Mouse (Mus musculus) myocyte (in vitro differentiated cells): ENCODE results near the gene Tubb5.

Source experiments
- CEBPB ChIP-seq: IDR thresholded peaks from 2 replicates; pipeline ENCODE4 v1.6.1; 2011; ENCODE audit warnings: mild to moderate bottlenecking, moderate library complexity; ENCODE audit not compliant: poor library complexity, insufficient read depth, severe bottlenecking
- E2F4 ChIP-seq: IDR thresholded peaks from one replicate; pipeline ENCODE4 v1.6.1; 2011; ENCODE audit warnings: mild to moderate bottlenecking, control low read depth, moderate library complexity; ENCODE audit not compliant: insufficient read depth
- MAX ChIP-seq: IDR thresholded peaks from one replicate; pipeline ENCODE4 v1.6.1; 2011; ENCODE audit warnings: low read depth, mild to moderate bottlenecking, control low read depth
- MYOD1 ChIP-seq, 3 experiments: IDR thresholded peaks; one replicate each; pipeline ENCODE4 v1.6.1; 2011; ENCODE audit warnings: control low read depth in 2 of 3, low read depth in 2 of 3, mild to moderate bottlenecking in 2 of 3, moderate library complexity in 1 of 3; ENCODE audit not compliant: insufficient read length in 2 of 3, control insufficient read depth in 1 of 3
- MYOG ChIP-seq, 3 experiments: IDR thresholded peaks; one replicate each; pipeline ENCODE4 v1.6.1; 2011; ENCODE audit warnings: control low read depth in 2 of 3, low read depth in 2 of 3, mild to moderate bottlenecking in 2 of 3; ENCODE audit not compliant: insufficient read length in 2 of 3, control insufficient read depth in 1 of 3, insufficient read depth in 1 of 3
- POLR2A ChIP-seq: IDR thresholded peaks from one replicate; pipeline ENCODE4 v1.6.1; 2011; ENCODE audit warnings: low read depth, mild to moderate bottlenecking, control low read depth, moderate library complexity; ENCODE audit not compliant: insufficient read length
- POLR2AphosphoS2 ChIP-seq: IDR thresholded peaks from one replicate; pipeline ENCODE4 v1.6.1; 2011; ENCODE audit warnings: low read depth, control low read depth; ENCODE audit not compliant: insufficient read length
- SRF ChIP-seq: IDR thresholded peaks from one replicate; pipeline ENCODE4 v1.6.1; 2011; ENCODE audit warnings: low read depth; ENCODE audit not compliant: control insufficient read depth, insufficient read length
- TCF12 ChIP-seq: IDR thresholded peaks from one replicate; pipeline ENCODE4 v1.6.1; 2011; ENCODE audit warnings: mild to moderate bottlenecking, control low read depth; ENCODE audit not compliant: poor library complexity, insufficient read depth, severe bottlenecking
- TCF3 ChIP-seq: IDR thresholded peaks from one replicate; pipeline ENCODE4 v1.6.1; 2011; ENCODE audit warnings: low read depth, control low read depth; ENCODE audit not compliant: insufficient read length
- USF1 ChIP-seq: IDR thresholded peaks from one replicate; pipeline ENCODE4 v1.6.1; 2011; ENCODE audit warnings: low read depth, mild to moderate bottlenecking, control low read depth, moderate library complexity

GRCm38 (mm10) chr17:35859371-35859770, 21.3 kb upstream of the Tubb5 start:
- TF ChIP-seq POLR2A: no peak
- no peak for TF ChIP-seq MAX
- no peak for TF ChIP-seq MYOG (IDR thresholded peaks at IDR 0.05; ENCODE audit: control insufficient read depth in 1 of 3, insufficient read depth in 1 of 3, insufficient read length in 2 of 3, low read depth in 2 of 3)
- TF ChIP-seq USF1: no peak
- TF ChIP-seq MYOD1 (IDR thresholded peaks at IDR 0.05; ENCODE audit: control insufficient read depth in 1 of 3, insufficient read length in 2 of 3, low read depth in 2 of 3): no peak
- no peak for TF ChIP-seq POLR2AphosphoS2
- no peak for TF ChIP-seq CEBPB
- no peak for TF ChIP-seq TCF12
- no peak for TF ChIP-seq E2F4
- no peak for TF ChIP-seq TCF3
- no peak for TF ChIP-seq SRF
